Mouse (Mus musculus): ENCODE measurements around the gene Arl6ip5.

- TF ChIP-seq CTCF (IDR thresholded peaks at IDR 0.05) (no peak), POLR2A (IDR thresholded peaks at IDR 0.05; ENCODE audit: insufficient read depth, low read depth, low read length) (no peak), EP300 (IDR thresholded peaks at IDR 0.05; ENCODE audit: insufficient read depth, low read depth, low read length) (no peak)
These were observed 55.2 kb downstream of the Arl6ip5 start for GRCm38 (mm10) chr6:97265705-97266104.

Data from heart, adult 2 months (tissue).